12 mouse cellular contexts compared by ENCODE assay signal in the genomic region with DNA sequence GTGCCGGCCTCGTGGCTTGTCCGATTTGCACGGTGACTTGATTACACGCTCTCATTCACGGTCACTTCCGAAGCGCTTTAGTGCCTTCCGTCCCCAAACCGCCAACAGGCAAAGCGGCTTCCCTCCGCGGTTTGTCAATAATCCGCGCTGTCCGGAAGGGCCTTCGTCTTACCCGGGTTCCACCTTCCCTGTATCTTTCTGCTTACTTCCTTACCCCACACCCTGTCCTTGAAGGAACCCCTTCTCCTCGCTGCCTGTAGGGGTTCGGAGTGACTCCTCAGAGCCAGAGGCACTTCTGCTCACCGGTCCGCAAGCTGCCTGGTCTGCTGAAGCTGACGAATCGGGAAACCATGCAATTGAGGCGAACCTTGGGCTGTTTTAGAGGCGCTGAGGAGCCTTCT. TPM values are rescaled to one million over a fixed set of nuclear protein-coding genes. Genes with fewer than 3 reads are reported as not detected.
A peak's percentile ranks its signal among the peaks of the same experiment; 100 is the strongest.
DNase-seq lines count a peak whose midpoint lies in the region; ATAC-seq lines count a peak whose summit lies in the region.
"Had no signal": no experiment of that assay in that cellular context is flagged by ENCODE, and none has a peak within 500 bp of the region (broad histone marks: within the 10 kb centered on the region; RNA-seq: fewer than 3 reads in every experiment).

No protein-coding gene starts in this region.

- DNase-seq in midbrain, embryonic 11.5 days (ENCODE audit: low spot score, missing footprints): peak; percentile 96
- no peak for DNase-seq in midbrain, embryonic 10.5 days (ENCODE audit: low spot score)
- peak; percentile 76 for DNase-seq in limb, embryonic 11.5 days (ENCODE audit: low spot score)
- peak; percentile 39 for DNase-seq in urinary bladder, postnatal 14 days (ENCODE audit: low spot score)
- no peak for DNase-seq in right cerebral cortex, adult 2 months (ENCODE audit: low spot score in 2 of 2)
- no peak for DNase-seq in MN1 (ENCODE audit: low spot score)
- DNase-seq: heart, adult 18-20 months had no signal

- no peak for ATAC-seq in midbrain, embryonic 11.5 days (ENCODE audit: low FRiP score)
- peak; percentile 62; a peak in 3 of 4 replicates for ATAC-seq in hematopoietic stem cell, adult 5-6 weeks (replicated peaks in 1 of 2; ENCODE audit: insufficient read depth in 1 of 2, low FRiP score in 2 of 2, low TSS enrichment in 1 of 2, low read depth in 1 of 2, poor library complexity in 2 of 2, severe bottlenecking in 2 of 2)
- no peak for ATAC-seq in limb, embryonic 11.5 days (ENCODE audit: insufficient number of reproducible peaks, low FRiP score, low TSS enrichment, low read depth)

- H3K9ac ChIP-seq in midbrain, embryonic 11.5 days (ENCODE audit: low read length): no peak overlapping the region
- peak overlapping the region; percentile 100 for H3K9ac ChIP-seq in limb, embryonic 11.5 days (ENCODE audit: low read length)
- H3K9ac ChIP-seq: liver, embryonic 15.5 days had no signal

- H3K4me1 ChIP-seq in midbrain, embryonic 11.5 days (ENCODE audit: control insufficient read depth, insufficient read depth, low read length): no peaks in the 10 kb centered on the region
- H3K4me1 ChIP-seq in midbrain, embryonic 10.5 days: peaks cover 6% of the 10 kb centered on the region
- peaks cover 20% of the 10 kb centered on the region for H3K4me1 ChIP-seq in limb, embryonic 11.5 days (ENCODE audit: control insufficient read depth, insufficient read depth, low read length)
- H3K4me1 ChIP-seq: liver, embryonic 15.5 days had no signal

- H3K4me3 ChIP-seq in midbrain, embryonic 11.5 days (ENCODE audit: low read depth, low read length): no peak overlapping the region
- no peak overlapping the region for H3K4me3 ChIP-seq in midbrain, embryonic 10.5 days
- peak overlapping the region; percentile 99 for H3K4me3 ChIP-seq in limb, embryonic 11.5 days (ENCODE audit: low read depth, low read length)
- H3K4me3 ChIP-seq: erythroblast, embryonic 14.5 days; liver, embryonic 15.5 days had no signal

- no peak overlapping the region for H3K4me2 ChIP-seq in midbrain, embryonic 11.5 days
- H3K4me2 ChIP-seq in limb, embryonic 11.5 days (ENCODE audit: low read depth, severe bottlenecking): peak overlapping the region; percentile 83
- H3K4me2 ChIP-seq: liver, embryonic 15.5 days had no signal

- peaks cover 99% of the 10 kb centered on the region for H3K27me3 ChIP-seq in midbrain, embryonic 11.5 days (ENCODE audit: control insufficient read depth, insufficient read depth, low read length)
- peaks cover 100% of the 10 kb centered on the region for H3K27me3 ChIP-seq in midbrain, embryonic 10.5 days (ENCODE audit: low read depth, poor library complexity, severe bottlenecking)
- peaks cover 4% of the 10 kb centered on the region; the same call in 1 of the 2 replicates for H3K27me3 ChIP-seq in limb, embryonic 11.5 days (ENCODE audit: control insufficient read depth, insufficient read depth, low read length)

- H3K36me3 ChIP-seq in midbrain, embryonic 11.5 days (ENCODE audit: control insufficient read depth, insufficient read depth, low read length): no peaks in the 10 kb centered on the region
- no peaks in the 10 kb centered on the region for H3K36me3 ChIP-seq in midbrain, embryonic 10.5 days
- H3K36me3 ChIP-seq in limb, embryonic 11.5 days (ENCODE audit: control insufficient read depth, insufficient read depth, low read length): no peaks in the 10 kb centered on the region
- H3K36me3 ChIP-seq: liver, embryonic 15.5 days had no signal

- H3K9me3 ChIP-seq in midbrain, embryonic 11.5 days (ENCODE audit: control insufficient read depth, low read length): no peaks in the 10 kb centered on the region
- no peaks in the 10 kb centered on the region for H3K9me3 ChIP-seq in midbrain, embryonic 10.5 days (replicated peaks)
- no peaks in the 10 kb centered on the region for H3K9me3 ChIP-seq in limb, embryonic 11.5 days (ENCODE audit: control insufficient read depth, low read length)
- H3K9me3 ChIP-seq: liver, embryonic 15.5 days had no signal

- no peak overlapping the region for H3K27ac ChIP-seq in midbrain, embryonic 11.5 days (ENCODE audit: low read depth, low read length)
- no peak overlapping the region for H3K27ac ChIP-seq in midbrain, embryonic 10.5 days (replicated peaks)
- peak overlapping the region; percentile 99 for H3K27ac ChIP-seq in limb, embryonic 11.5 days (replicated peaks; ENCODE audit: low read depth, low read length)
- H3K27ac ChIP-seq: liver, embryonic 15.5 days had no signal

- under 1% methylated on average over 26 of the region's 26 CpGs for WGBS in midbrain, embryonic 11.5 days
- whole genome bisulfite sequencing in midbrain, embryonic 10.5 days: under 1% methylated on average over 26 of the region's 26 CpGs
- WGBS in limb, embryonic 11.5 days: under 1% methylated on average over 26 of the region's 26 CpGs

RNA-seq across cellular contexts. Expression of gene Hoxa11, which starts 0.8 kb away (rescaled TPM):
- not detected in 2 replicates for polyA plus RNA-seq in midbrain, embryonic 11.5 days (2014; fragmentation: Nextera tagmentation; extraction: Ambion mirVana)
- not detected in 2 replicates for polyA plus RNA-seq in midbrain, embryonic 10.5 days (2016; fragmentation: Nextera tagmentation; extraction: Ambion mirVana)
- total RNA-seq in hematopoietic stem cell, adult 5-6 weeks (2017): not detected in 2 replicates
- polyA plus RNA-seq in limb, embryonic 11.5 days (2014; fragmentation: Nextera tagmentation; extraction: Ambion mirVana): 66.3 and 78.0 TPM in 2 replicates
- total RNA-seq: heart, adult 18-20 months; monocyte, adult 5-6 weeks had no signal
- polyA plus RNA-seq: erythroblast, embryonic 14.5 days; liver, embryonic 15.5 days; small intestine, adult 2 months had no signal

RNA-seq across cellular contexts. Expression of gene Hoxa10, which starts 5.7 kb away (rescaled TPM):
- not detected in 2 replicates for polyA plus RNA-seq in midbrain, embryonic 11.5 days (2014; fragmentation: Nextera tagmentation; extraction: Ambion mirVana)
- 0.06 TPM in 1 of 2 replicates, not detected in the other for polyA plus RNA-seq in midbrain, embryonic 10.5 days (2016; fragmentation: Nextera tagmentation; extraction: Ambion mirVana)
- total RNA-seq in hematopoietic stem cell, adult 5-6 weeks (2017): 12.2 and 17.2 TPM in 2 replicates
- 274 and 278 TPM in 2 replicates for polyA plus RNA-seq in limb, embryonic 11.5 days (2014; fragmentation: Nextera tagmentation; extraction: Ambion mirVana)
- total RNA-seq: heart, adult 18-20 months; monocyte, adult 5-6 weeks had no signal
- polyA plus RNA-seq: erythroblast, embryonic 14.5 days; small intestine, adult 2 months had no signal

RNA-seq across cellular contexts. Expression of gene Hoxa13, which starts 14.3 kb away (rescaled TPM):
- not detected in 2 replicates for polyA plus RNA-seq in midbrain, embryonic 11.5 days (2014; fragmentation: Nextera tagmentation; extraction: Ambion mirVana)
- polyA plus RNA-seq in midbrain, embryonic 10.5 days (2016; fragmentation: Nextera tagmentation; extraction: Ambion mirVana): not detected in 2 replicates
- not detected in 2 replicates for total RNA-seq in hematopoietic stem cell, adult 5-6 weeks (2017)
- 25.1 and 29.7 TPM in 2 replicates for polyA plus RNA-seq in limb, embryonic 11.5 days (2014; fragmentation: Nextera tagmentation; extraction: Ambion mirVana)
- total RNA-seq: heart, adult 18-20 months; monocyte, adult 5-6 weeks had no signal
- polyA plus RNA-seq: erythroblast, embryonic 14.5 days; liver, embryonic 15.5 days; small intestine, adult 2 months had no signal

RNA-seq across cellular contexts. Expression of gene Hoxa9, which starts 15.5 kb away (rescaled TPM):
- polyA plus RNA-seq in midbrain, embryonic 11.5 days (2014; fragmentation: Nextera tagmentation; extraction: Ambion mirVana): not detected in 2 replicates
- polyA plus RNA-seq in midbrain, embryonic 10.5 days (2016; fragmentation: Nextera tagmentation; extraction: Ambion mirVana): not detected in 2 replicates
- total RNA-seq in hematopoietic stem cell, adult 5-6 weeks (2017): 122 and 157 TPM in 2 replicates
- polyA plus RNA-seq in limb, embryonic 11.5 days (2014; fragmentation: Nextera tagmentation; extraction: Ambion mirVana): 86.7 and 90.5 TPM in 2 replicates
- total RNA-seq: heart, adult 18-20 months; monocyte, adult 5-6 weeks had no signal
- polyA plus RNA-seq: erythroblast, embryonic 14.5 days; small intestine, adult 2 months had no signal

RNA-seq across cellular contexts. Expression of gene Hoxa7, which starts 24.7 kb away (rescaled TPM):
- 0.14 TPM in 1 of 2 replicates, not detected in the other for polyA plus RNA-seq in midbrain, embryonic 11.5 days (2014; fragmentation: Nextera tagmentation; extraction: Ambion mirVana)
- polyA plus RNA-seq in midbrain, embryonic 10.5 days (2016; fragmentation: Nextera tagmentation; extraction: Ambion mirVana): not detected in 2 replicates
- total RNA-seq in hematopoietic stem cell, adult 5-6 weeks (2017): 15.6 and 19.2 TPM in 2 replicates
- polyA plus RNA-seq in limb, embryonic 11.5 days (2014; fragmentation: Nextera tagmentation; extraction: Ambion mirVana): 14.7 and 16.2 TPM in 2 replicates
- total RNA-seq: monocyte, adult 5-6 weeks had no signal

Comparison
In these comparisons a context has a peak if more than half of its experiments do, and no peak if none do; other contexts are left out.
1. DNase-seq: peak in midbrain, embryonic 11.5 days (single experiment), limb, embryonic 11.5 days (single experiment) and urinary bladder, postnatal 14 days (single experiment); none in midbrain, embryonic 10.5 days (single experiment), right cerebral cortex, adult 2 months (0 of 2) and MN1 (single experiment).
2. ATAC-seq: peak in hematopoietic stem cell, adult 5-6 weeks (2 of 2); none in midbrain, embryonic 11.5 days (single experiment) and limb, embryonic 11.5 days (single experiment).
3. RNA of gene Hoxa11, which starts 0.8 kb away (polyA plus RNA-seq): 66.3 to 78.0 TPM in limb, embryonic 11.5 days; not detected in midbrain, embryonic 11.5 days and not detected in midbrain, embryonic 10.5 days; every median in the first group is over 10 times any median in the second.
4. RNA of gene Hoxa10, which starts 5.7 kb away (polyA plus RNA-seq): 274 to 278 TPM in limb, embryonic 11.5 days; 0.06 TPM in midbrain, embryonic 10.5 days and not detected in midbrain, embryonic 11.5 days; every median in the first group is over 100 times any median in the second.
5. RNA of gene Hoxa13, which starts 14.3 kb away (polyA plus RNA-seq): 25.1 to 29.7 TPM in limb, embryonic 11.5 days; not detected in midbrain, embryonic 11.5 days and not detected in midbrain, embryonic 10.5 days; every median in the first group is over 10 times any median in the second.